Comparison of ENCODE assay signal across 16 mouse cellular contexts in genomic region chr5:74747476-74747875, GRCm38 (mm10).
"Had no signal": no experiment of that assay in that cellular context is flagged by ENCODE, and none has a peak within 500 bp of the region (broad histone marks: within the 10 kb centered on the region; RNA-seq: fewer than 3 reads in every experiment).

No protein-coding gene starts in this region.

- H3K27me3 ChIP-seq: neural tube, embryonic 13.5 days; neural tube, embryonic 15.5 days; stomach, embryonic 15.5 days had no signal

- H3K4me3 ChIP-seq: neural tube, embryonic 13.5 days; neural tube, embryonic 15.5 days; stomach, embryonic 15.5 days had no signal

- H3K4me2 ChIP-seq: neural tube, embryonic 13.5 days; neural tube, embryonic 15.5 days; stomach, embryonic 15.5 days had no signal

- H3K9me3 ChIP-seq: neural tube, embryonic 13.5 days; neural tube, embryonic 15.5 days; stomach, embryonic 15.5 days had no signal

- H3K9ac ChIP-seq: neural tube, embryonic 13.5 days; neural tube, embryonic 15.5 days; stomach, embryonic 15.5 days had no signal

- H3K4me1 ChIP-seq: neural tube, embryonic 13.5 days; neural tube, embryonic 15.5 days; stomach, embryonic 15.5 days had no signal

- H3K27ac ChIP-seq: neural tube, embryonic 13.5 days; neural tube, embryonic 15.5 days; stomach, embryonic 15.5 days; stomach, postnatal 0 days had no signal

- DNase-seq: retina, postnatal 1 day; right cerebral cortex, adult 18-20 months; right cerebral cortex, postnatal 14 days; right cerebral cortex, postnatal 25 days; right cerebral cortex, postnatal 4 days; spleen, adult 18-20 months; thymus, adult 18-20 months; thymus, adult 2 months; thymus, postnatal 14 days; thymus, postnatal 25 days; thymus, postnatal 36 days; thymus, postnatal 4 days had no signal

- H3K36me3 ChIP-seq: neural tube, embryonic 13.5 days; neural tube, embryonic 15.5 days; stomach, embryonic 15.5 days had no signal
